Mouse (Mus musculus): Measurements from ENCODE around the gene Zbtb42.

Zbtb42 gene

GRCm38 (mm10) chr12:112678555-112679026 lies at the start of gene Zbtb42:
Gene Zbtb42 (plus strand): TSS chr12:112678828.
- peak; percentile 18 for DNase-seq (ENCODE audit: low spot score)

GRCm38 (mm10) chr12:112628928-112629721 lies 49.5 kb upstream of the Zbtb42 start:
- peak; percentile 51 for DNase-seq (ENCODE audit: low spot score)

- no peak for DNase-seq (ENCODE audit: low spot score)
These were observed 48.6 kb upstream of the Zbtb42 start for GRCm38 (mm10) chr12:112630029-112630428.

GRCm38 (mm10) chr12:112630796-112631195 lies 47.8 kb upstream of the Zbtb42 start:
- DNase-seq (ENCODE audit: low spot score) = no peak

- DNase-seq (ENCODE audit: low spot score) = no peak
These were observed 47.2 kb upstream of the Zbtb42 start for GRCm38 (mm10) chr12:112631472-112631871.

DNA sequence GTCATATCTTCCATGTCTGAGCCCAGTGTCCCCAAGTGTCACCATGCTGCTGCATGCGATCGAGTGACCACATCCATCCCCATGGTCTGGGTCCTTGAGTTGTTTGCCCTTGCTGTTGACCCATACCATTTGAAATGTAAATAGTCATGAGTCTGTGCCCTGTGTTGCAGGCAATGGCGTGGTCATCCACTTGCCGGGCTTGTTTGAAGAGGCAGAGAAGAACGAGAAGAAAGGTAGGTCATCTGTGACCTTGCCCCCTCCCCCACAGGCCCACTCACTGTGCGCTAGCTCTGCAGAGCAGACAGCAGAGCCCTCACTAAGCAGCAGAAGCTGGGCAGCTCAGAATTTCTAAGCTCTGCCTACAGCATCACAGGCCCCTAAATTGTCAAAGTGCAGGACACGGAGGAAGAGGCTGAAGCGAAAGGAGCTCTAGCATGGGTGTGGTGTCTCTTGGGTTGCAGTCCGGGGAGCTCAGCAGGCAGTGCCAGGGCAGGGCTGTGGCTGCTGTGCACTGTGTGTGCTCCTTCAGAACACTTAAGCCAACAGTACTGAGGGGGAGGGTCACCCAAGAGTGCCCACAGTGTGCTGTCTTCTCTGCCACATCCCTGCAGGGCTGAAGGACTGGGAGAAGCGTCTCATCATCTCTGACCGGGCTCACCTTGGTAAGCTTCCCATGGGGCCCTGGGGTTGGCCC lies 46.4 kb upstream of the Zbtb42 start:
- no peak for DNase-seq (ENCODE audit: low spot score)

DNA sequence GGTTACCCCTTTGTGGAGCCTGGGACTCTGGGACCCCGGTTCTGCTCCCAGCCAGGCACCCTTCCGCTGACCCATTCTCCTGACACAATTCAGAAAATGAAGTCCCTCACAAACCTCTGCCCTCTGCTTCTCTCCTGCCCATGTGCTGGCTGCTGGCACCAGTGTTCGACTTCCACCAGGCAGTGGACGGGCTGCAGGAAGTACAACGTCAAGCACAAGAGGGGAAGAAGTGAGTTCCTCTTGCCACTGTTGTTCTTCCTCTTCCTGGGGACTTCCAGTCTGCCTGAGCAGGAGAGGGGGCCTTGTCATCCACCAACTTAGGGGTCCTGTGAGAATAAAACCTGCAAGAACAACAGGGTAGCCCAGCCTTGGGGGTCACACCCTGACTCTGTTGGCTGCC lies 45.7 kb upstream of the Zbtb42 start:
- no peak for DNase-seq (ENCODE audit: low spot score)

DNA sequence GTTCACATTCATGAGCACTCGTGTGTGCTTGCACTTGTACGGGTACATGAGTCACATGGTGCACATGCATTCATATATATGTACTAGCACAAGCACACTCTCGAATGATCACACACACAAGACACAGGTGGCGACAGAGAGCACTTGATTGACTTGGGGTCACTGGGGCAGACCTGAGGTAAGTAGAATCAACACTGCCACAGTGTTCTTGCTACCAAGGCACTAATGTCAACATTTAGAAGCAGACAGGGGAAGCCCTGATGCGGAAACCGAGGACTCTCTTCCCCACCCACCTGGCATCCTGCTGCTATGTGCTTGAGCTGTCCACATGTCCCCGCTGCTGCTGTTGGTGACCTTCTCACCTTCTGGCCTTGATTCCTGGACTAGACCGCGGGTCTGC lies 44.9 kb upstream of the Zbtb42 start:
- DNase-seq (ENCODE audit: low spot score) = no peak

DNA sequence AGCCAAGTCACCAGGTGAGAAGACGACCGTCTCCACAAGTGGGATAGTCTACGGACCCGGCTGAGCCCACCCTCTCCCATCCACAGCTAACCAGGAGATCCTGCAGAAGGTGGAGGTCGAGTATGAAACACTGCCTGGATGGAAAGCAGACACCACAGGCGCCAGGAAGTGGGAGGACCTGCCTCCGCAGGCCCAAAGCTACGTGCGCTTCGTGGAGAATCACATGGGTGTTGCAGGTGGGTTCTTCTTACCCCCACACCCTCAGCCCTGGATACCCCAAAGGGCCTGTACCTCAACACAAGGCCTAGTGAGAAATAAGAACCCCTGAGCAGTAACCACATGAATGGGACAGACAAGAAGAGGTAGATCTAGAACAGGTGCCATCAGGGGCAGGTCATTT lies 39.1 kb upstream of the Zbtb42 start:
- no peak for DNase-seq (ENCODE audit: low spot score)

GRCm38 (mm10) chr12:112643126-112643525 lies 35.5 kb upstream of the Zbtb42 start:
- no peak for DNase-seq (ENCODE audit: low spot score)

DNA sequence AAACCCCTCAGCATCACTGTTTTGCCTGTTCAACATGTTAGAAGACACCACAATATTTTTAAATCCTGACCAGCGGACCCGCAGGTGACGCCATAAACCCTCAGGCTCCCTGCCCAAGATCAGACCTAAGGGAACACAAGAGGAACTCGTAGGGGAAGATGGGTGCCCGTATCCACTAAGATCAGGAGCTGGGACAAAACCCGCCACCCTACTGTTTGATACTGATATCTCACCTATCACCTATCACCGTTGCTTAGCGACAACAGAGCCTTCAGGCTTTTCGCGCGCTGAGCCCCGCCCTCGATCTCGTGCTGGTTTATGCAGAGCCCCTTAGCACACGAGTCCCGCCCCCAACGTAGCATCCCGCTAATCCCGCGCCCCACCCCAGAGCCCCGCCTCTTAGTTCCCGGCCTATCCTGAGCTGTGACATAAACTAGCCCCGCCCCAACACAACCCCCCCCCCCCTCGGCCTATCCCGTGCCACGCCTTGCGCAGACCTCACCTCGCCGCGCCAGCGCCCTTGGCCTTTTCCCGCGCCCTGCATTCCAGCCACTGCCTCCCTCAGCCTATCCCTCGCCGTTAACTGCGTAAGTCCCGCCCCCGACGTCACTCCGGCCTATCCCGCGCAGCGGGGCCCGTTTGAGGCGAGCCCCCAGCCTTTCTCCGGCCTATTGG lies 34.3 kb upstream of the Zbtb42 start, which contains the start of gene Siva1:
Siva1 (plus strand) TSS at position 500 of the 675 bp plus-strand sequence.
- DNase-seq (ENCODE audit: low spot score) = peak; percentile 95

GRCm38 (mm10) chr12:112644855-112645506 lies 33.6 kb upstream of the Zbtb42 start:
- DNase-seq (ENCODE audit: low spot score) = no peak

GRCm38 (mm10) chr12:112646139-112646538 lies 32.5 kb upstream of the Zbtb42 start:
- no peak for DNase-seq (ENCODE audit: low spot score)

GRCm38 (mm10) chr12:112648081-112648480 lies 30.5 kb upstream of the Zbtb42 start:
- no peak for DNase-seq (ENCODE audit: low spot score)

DNA sequence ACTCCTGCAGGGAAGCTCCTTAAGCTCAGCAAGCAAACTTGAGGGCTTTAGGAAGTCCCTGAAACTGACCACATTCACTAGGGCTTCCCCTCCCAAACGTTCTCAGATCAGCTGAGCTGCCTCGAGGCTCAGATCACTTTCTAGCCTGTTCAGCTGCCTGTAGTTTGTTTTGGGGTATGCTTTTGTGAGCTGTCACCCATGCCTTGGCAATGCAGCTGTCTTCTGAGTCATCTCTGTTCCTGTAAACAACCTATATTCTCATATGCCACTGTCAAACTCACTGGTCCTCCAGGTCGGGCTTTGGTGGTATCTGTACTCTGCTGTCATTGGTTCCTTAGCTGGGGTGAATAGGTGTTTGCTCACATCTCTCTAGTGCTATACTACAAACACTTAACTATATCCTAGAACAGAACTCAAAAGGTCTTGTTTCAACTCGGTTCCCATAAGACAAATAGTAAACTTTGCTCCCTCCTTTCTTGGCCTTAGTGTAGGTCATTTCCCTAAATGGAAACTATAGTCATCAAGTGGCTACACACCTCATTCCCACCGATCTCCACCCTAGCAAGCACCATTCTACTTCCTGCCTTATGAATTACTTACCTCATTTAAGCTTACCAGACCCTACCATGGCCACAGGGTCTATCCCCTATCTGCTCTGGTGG lies 26.7 kb upstream of the Zbtb42 start:
- no peak for DNase-seq (ENCODE audit: low spot score)

GRCm38 (mm10) chr12:112653157-112653824 lies 25.3 kb upstream of the Zbtb42 start:
- peak; percentile 65 for DNase-seq (ENCODE audit: low spot score)

- no peak for DNase-seq (ENCODE audit: low spot score)
These were observed 24.6 kb upstream of the Zbtb42 start for GRCm38 (mm10) chr12:112654076-112654475.

GRCm38 (mm10) chr12:112658619-112659018 lies 20.0 kb upstream of the Zbtb42 start:
- DNase-seq (ENCODE audit: low spot score) = no peak

DNA sequence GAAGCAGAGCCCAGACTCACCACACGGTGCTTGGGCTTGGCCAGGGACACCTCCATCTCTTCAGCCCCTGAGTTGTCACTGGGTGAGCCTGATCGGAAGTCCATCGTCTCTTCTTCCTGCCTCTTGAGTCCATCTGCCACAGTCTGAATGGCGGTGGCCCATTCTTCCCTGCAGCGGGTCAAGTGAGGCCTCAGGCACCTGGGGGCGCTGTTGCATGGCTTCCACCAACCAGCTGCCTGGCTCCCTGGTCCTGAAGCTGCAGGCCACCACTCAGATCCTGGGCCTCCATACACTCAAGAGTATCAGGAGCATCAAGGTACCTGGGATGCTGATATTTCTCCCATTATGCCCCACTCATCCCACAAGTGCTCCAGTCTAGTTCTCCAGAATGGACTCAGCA lies 19.5 kb upstream of the Zbtb42 start:
- DNase-seq (ENCODE audit: low spot score) = peak; percentile 44

DNA sequence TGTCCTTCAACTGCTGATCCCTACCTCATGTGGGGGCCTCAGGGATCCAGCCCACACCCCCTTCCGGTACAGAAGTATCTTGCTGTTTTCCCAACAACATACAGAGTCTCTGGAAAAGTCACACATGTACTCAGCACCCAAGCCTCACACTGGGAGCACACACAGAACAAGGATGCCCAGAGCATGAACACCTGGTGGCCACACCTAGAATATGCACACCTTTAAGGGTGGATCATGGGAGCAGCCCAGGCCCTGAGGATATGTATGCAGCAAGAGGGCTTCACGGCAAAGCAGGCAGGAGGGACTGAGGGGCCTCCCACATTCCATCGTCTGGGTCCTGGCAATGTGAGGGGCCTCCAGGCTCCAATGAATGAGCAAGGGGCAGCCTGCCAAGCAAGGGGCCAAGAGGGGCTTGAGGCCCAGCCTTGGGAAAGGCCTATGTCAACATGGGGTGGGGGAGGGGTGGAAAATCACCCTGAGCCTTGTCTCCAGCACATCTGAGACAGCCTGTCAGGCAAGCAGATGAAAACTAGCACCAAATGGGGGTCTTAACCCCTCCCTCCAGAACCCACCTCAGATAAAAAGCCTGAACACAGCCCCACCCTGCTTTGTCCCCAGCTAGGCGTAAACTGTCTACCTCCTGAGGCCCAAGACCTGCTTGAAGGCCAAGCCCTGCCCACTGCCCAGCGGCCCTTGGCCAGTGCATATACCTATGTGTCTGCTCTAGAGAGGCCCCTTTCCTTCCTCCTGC lies 17.9 kb upstream of the Zbtb42 start:
- no peak for DNase-seq (ENCODE audit: low spot score)

DNA sequence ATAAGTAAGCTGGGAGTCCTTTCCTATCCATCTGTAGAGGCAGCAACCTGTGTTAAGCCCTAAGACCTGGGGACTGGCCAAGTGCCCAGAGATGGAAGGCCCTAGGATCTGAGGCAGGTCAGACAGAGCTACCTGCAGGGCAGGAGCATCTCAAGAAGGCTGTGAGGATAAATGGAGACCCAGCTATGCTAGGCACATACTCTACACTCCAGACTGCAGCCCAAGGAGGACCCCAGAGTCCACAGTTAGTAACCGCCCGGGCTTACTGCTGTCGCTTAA lies 17.4 kb upstream of the Zbtb42 start:
- DNase-seq (ENCODE audit: low spot score) = no peak

Data from T-cell, adult 2 months (primary cell).